Mouse (Mus musculus): Measurements from ENCODE around the gene Cfap74. TPM values are rescaled to one million over a fixed set of nuclear protein-coding genes. Genes with fewer than 3 reads are reported as not detected.
A peak's percentile ranks its signal among the peaks of the same experiment; 100 is the strongest.

The Cfap74 gene
- polyA plus RNA-seq (2012; rRNA removed), result 7.4 and 10.1 TPM in 2 replicates

GRCm38 (mm10) chr4:155409058-155409776 lies at the start of gene Cfap74:
Gene Cfap74, plus strand, starts transcription at chr4:155409190.
- DNase-seq, result peak; percentile 36
- H3K4me1 ChIP-seq (ENCODE audit: control insufficient read depth, insufficient read depth, low read length), result no peaks in the 10 kb centered on the region
- TF ChIP-seq POLR2A (IDR thresholded peaks at IDR 0.05; ENCODE audit: borderline replicate concordance, extremely low read depth, low read depth, low read length), result no peak
- TF ChIP-seq CTCF (IDR thresholded peaks at IDR 0.05; ENCODE audit: insufficient read depth, low read length), result no peak
- 1% methylated on average over 35 of the region's 35 CpGs for WGBS
- peak within 1 kb of the TSS; percentile 34 for H3K4me3 ChIP-seq (replicated peaks; ENCODE audit: extremely low read depth, low read depth, low read length)

DNA sequence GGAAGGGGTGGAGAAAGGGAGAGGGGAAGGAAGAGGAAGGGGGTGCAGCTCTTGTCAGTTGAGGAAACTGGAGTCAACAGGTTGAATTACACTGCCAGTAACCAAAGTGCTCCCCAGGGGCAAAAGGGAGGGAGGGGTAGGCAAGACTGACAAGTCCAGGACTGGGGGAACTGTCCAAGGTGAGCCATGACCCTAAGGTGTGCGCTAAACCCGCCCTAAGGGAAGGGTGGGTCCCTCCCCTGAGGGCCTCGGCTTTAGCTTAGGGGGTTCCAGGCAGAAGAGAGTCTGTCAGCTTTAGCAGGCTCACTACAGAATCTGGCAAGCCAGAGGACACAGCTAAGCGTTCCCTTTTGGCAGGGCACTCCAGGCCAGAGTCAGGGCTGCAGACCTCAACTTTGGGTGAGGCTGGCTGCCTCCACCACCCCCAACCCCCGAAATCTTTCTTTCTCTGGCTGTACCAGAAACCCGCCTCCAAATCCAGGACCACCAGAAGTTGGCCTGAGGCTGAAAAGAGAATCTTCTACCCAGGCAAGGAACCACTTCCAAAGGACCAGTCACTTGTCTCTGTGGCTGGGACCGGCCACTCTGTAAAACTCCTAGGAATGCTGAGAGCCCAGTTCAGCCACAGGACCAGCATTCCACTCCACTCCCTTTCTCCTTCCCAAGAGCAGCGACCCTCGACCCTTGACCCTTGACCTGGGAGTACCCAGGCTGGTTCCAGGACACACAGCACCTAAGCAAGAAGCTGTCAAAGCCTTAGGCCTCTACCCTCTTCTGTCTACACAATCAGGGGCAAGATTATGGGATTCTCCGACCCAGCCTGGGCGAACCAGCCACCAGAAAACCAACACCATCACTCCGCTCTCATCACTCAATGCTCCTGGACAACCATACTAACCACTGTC lies 49.2 kb upstream of the Cfap74 start:
- Histone ChIP-seq H3K4me1 (ENCODE audit: control insufficient read depth, insufficient read depth, low read length) (no peaks in the 10 kb centered on the region), H3K4me3 (replicated peaks; ENCODE audit: extremely low read depth, low read depth, low read length) (peak overlapping the region; percentile 14)
- no peak for TF ChIP-seq POLR2A (IDR thresholded peaks at IDR 0.05; ENCODE audit: borderline replicate concordance, extremely low read depth, low read depth, low read length)
- TF ChIP-seq CTCF (IDR thresholded peaks at IDR 0.05; ENCODE audit: insufficient read depth, low read length), result no peak
- peak; percentile 55 for DNase-seq
- WGBS, result 39% methylated on average over 12 of the region's 12 CpGs

DNA sequence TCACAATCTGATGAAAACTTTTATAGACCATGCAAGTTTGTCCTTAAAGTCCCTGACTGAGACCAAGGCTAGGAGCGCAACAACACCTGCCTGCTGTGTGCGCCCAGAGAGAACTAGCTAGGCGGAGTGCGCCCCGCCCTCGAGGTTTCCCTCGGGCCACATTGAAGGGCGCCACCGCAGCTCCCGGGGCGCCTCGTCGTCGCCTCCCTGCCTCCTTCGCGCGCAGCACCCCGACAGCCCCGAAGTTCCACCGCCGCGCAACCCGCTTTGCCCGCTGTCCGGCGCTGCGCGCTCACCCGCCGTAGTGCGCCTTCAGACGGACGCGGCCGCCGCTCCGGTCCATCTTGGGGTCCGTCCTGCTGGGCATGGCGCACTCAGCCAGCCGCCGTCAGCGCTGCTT lies 48.1 kb upstream of the Cfap74 start:
- TF ChIP-seq CTCF (IDR thresholded peaks at IDR 0.05; ENCODE audit: insufficient read depth, low read length) (no peak), POLR2A (IDR thresholded peaks at IDR 0.05; ENCODE audit: borderline replicate concordance, extremely low read depth, low read depth, low read length) (no peak)
- DNase-seq, result no peak
- WGBS, result 3% methylated on average over 42 of the region's 42 CpGs
- no peaks in the 10 kb centered on the region for H3K4me1 ChIP-seq (ENCODE audit: control insufficient read depth, insufficient read depth, low read length)
- H3K4me3 ChIP-seq (replicated peaks; ENCODE audit: extremely low read depth, low read depth, low read length), result peak overlapping the region; percentile 62

- WGBS, result under 1% methylated on average over 51 of the region's 51 CpGs
- TF ChIP-seq CTCF (IDR thresholded peaks at IDR 0.05; ENCODE audit: insufficient read depth, low read length) (no peak), POLR2A (IDR thresholded peaks at IDR 0.05; ENCODE audit: borderline replicate concordance, extremely low read depth, low read depth, low read length) (peak; percentile 19; the same call in 1 of the 2 replicates)
- H3K4me3 ChIP-seq (replicated peaks; ENCODE audit: extremely low read depth, low read depth, low read length), result peak within 1 kb of the TSS; percentile 71
- no peaks in the 10 kb centered on the region for H3K4me1 ChIP-seq (ENCODE audit: control insufficient read depth, insufficient read depth, low read length)
- peak; percentile 86 for DNase-seq
These were observed 47.6 kb upstream of the Cfap74 start, which contains the start of gene Prkcz for GRCm38 (mm10) chr4:155361303-155361791. Gene Prkcz, minus strand, starts transcription at chr4:155361361.

DNA sequence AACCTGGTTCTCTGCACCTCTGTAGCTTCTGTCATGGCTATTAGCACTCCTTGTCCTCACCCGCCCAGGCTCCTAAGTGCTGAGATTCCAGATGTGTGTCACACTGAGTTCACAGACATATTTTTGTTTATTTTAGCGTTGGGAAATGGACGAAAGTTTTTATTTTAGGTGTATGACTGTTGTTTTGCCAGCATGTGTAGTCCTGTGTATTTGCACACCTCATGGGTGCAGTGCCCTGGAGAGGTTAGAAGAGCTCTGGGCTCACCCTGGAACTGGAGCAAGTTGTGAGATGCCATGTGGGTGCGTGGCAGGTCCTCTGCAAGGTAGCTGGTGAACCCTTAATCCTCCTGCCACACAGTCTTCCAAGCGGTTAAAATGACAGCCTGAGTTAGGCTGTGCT lies 46.5 kb upstream of the Cfap74 start:
- TF ChIP-seq CTCF (IDR thresholded peaks at IDR 0.05; ENCODE audit: insufficient read depth, low read length) (no peak), POLR2A (IDR thresholded peaks at IDR 0.05; ENCODE audit: borderline replicate concordance, extremely low read depth, low read depth, low read length) (no peak)
- no peak overlapping the region for H3K4me3 ChIP-seq (replicated peaks; ENCODE audit: extremely low read depth, low read depth, low read length)
- H3K4me1 ChIP-seq (ENCODE audit: control insufficient read depth, insufficient read depth, low read length), result no peaks in the 10 kb centered on the region
- WGBS, result 19% methylated on average over 5 of the region's 5 CpGs
- no peak for DNase-seq

GRCm38 (mm10) chr4:155366784-155367183 lies 42.2 kb upstream of the Cfap74 start:
- 75% methylated on average over 6 of the region's 6 CpGs for WGBS
- Histone ChIP-seq H3K4me1 (ENCODE audit: control insufficient read depth, insufficient read depth, low read length) (no peaks in the 10 kb centered on the region), H3K4me3 (replicated peaks; ENCODE audit: extremely low read depth, low read depth, low read length) (no peak overlapping the region)
- DNase-seq, result no peak
- TF ChIP-seq POLR2A (IDR thresholded peaks at IDR 0.05; ENCODE audit: borderline replicate concordance, extremely low read depth, low read depth, low read length) (no peak), CTCF (IDR thresholded peaks at IDR 0.05; ENCODE audit: insufficient read depth, low read length) (no peak)

- no peak for TF ChIP-seq CTCF (IDR thresholded peaks at IDR 0.05; ENCODE audit: insufficient read depth, low read length)
- TF ChIP-seq POLR2A (IDR thresholded peaks at IDR 0.05; ENCODE audit: borderline replicate concordance, extremely low read depth, low read depth, low read length), result no peak
- no peak overlapping the region for H3K4me3 ChIP-seq (replicated peaks; ENCODE audit: extremely low read depth, low read depth, low read length)
- DNase-seq, result no peak
- WGBS, result 79% methylated on average over 9 of the region's 9 CpGs
- no peaks in the 10 kb centered on the region for H3K4me1 ChIP-seq (ENCODE audit: control insufficient read depth, insufficient read depth, low read length)
These were observed 41.3 kb upstream of the Cfap74 start for GRCm38 (mm10) chr4:155367739-155368138.

- 24% methylated on average over 12 of the region's 12 CpGs for WGBS
- no peak overlapping the region for H3K4me3 ChIP-seq (replicated peaks; ENCODE audit: extremely low read depth, low read depth, low read length)
- TF ChIP-seq POLR2A (IDR thresholded peaks at IDR 0.05; ENCODE audit: borderline replicate concordance, extremely low read depth, low read depth, low read length) (no peak), CTCF (IDR thresholded peaks at IDR 0.05; ENCODE audit: insufficient read depth, low read length) (peak; percentile 90)
- no peaks in the 10 kb centered on the region for H3K4me1 ChIP-seq (ENCODE audit: control insufficient read depth, insufficient read depth, low read length)
- DNase-seq, result peak; percentile 87
These were observed 40.3 kb upstream of the Cfap74 start for GRCm38 (mm10) chr4:155368684-155369083.

Measured in lung, adult 2 months (tissue).